Mouse (Mus musculus) heart, adult 8-10 months (tissue): ENCODE results near the gene Slc28a2. TPM values are rescaled to one million over a fixed set of nuclear protein-coding genes. Genes with fewer than 3 reads are reported as not detected.
"Not testable (repeated sequence)": the region's sequence is repeated elsewhere in the genome, so short reads cannot be mapped to it uniquely, and the experiment has no call there.

Experiments used
- DNase-seq: peaks from one replicate; pipeline ENCODE4 v3.0.0; 2022; ENCODE audit warnings: low spot score
- total RNA-seq, 4 experiments: library from RNA; stranded (reverse); gene quantifications; 2 replicates each; pipeline ENCODE4 v1.2.4; 2022

Slc28a2 gene
- 10 to 100 TPM; 16.0 to 22.8 (median 19.8) TPM for total RNA-seq

- DNase-seq = peak; percentile 48
Observed at GRCm38 (mm10) chr2:122426200-122426599, at the start of gene Slc28a2. TSS of gene Slc28a2 (plus strand) at chr2:122426477.

- peak; percentile 97 for DNase-seq
Observed at GRCm38 (mm10) chr2:122377215-122377674, 49.0 kb upstream of the Slc28a2 start.

GRCm38 (mm10) chr2:122377751-122378246, 48.5 kb upstream of the Slc28a2 start:
- DNase-seq = peak; percentile 80

GRCm38 (mm10) chr2:122378421-122379291, 47.6 kb upstream of the Slc28a2 start:
- peak; percentile 57 for DNase-seq

- no peak for DNase-seq
Observed at GRCm38 (mm10) chr2:122379292-122379650, 47.0 kb upstream of the Slc28a2 start.

- DNase-seq = peak; percentile 76
Observed at GRCm38 (mm10) chr2:122380768-122381311, 45.4 kb upstream of the Slc28a2 start.

GRCm38 (mm10) chr2:122381329-122382103, 44.8 kb upstream of the Slc28a2 start:
- peak; percentile 81 for DNase-seq

- DNase-seq = no peak
Observed at GRCm38 (mm10) chr2:122382121-122382520, 44.2 kb upstream of the Slc28a2 start.

GRCm38 (mm10) chr2:122385095-122385494, 41.2 kb upstream of the Slc28a2 start:
- no peak for DNase-seq

GRCm38 (mm10) chr2:122387135-122387534, 39.1 kb upstream of the Slc28a2 start:
- not testable (repeated sequence) for DNase-seq

GRCm38 (mm10) chr2:122396150-122396549, 30.1 kb upstream of the Slc28a2 start:
- DNase-seq = no peak

- no peak for DNase-seq
Observed at GRCm38 (mm10) chr2:122407607-122408006, 18.7 kb upstream of the Slc28a2 start.

- DNase-seq = peak; percentile 44
Observed at GRCm38 (mm10) chr2:122408928-122409327, 17.3 kb upstream of the Slc28a2 start.

- not testable (repeated sequence) for DNase-seq
Observed at GRCm38 (mm10) chr2:122426645-122427044, 368 bp downstream of the Slc28a2 start.

- DNase-seq = not testable (repeated sequence)
Observed at GRCm38 (mm10) chr2:122438706-122439482, 12.6 kb downstream of the Slc28a2 start.

- DNase-seq = peak; percentile 45
Observed at GRCm38 (mm10) chr2:122440521-122440920, 14.2 kb downstream of the Slc28a2 start.

- no peak for DNase-seq
Observed at GRCm38 (mm10) chr2:122441000-122441933, 15.0 kb downstream of the Slc28a2 start.

- no peak for DNase-seq
Observed at GRCm38 (mm10) chr2:122450351-122450750, 24.1 kb downstream of the Slc28a2 start.

GRCm38 (mm10) chr2:122452426-122452825, 26.1 kb downstream of the Slc28a2 start:
- peak; percentile 49 for DNase-seq

GRCm38 (mm10) chr2:122466901-122467300, 40.6 kb downstream of the Slc28a2 start:
- no peak for DNase-seq
